Mouse (Mus musculus) C2C12 (cell line): Measurements from ENCODE around the gene Ttbk2.

ENCODE experiments used
- CTCF ChIP-seq: IDR thresholded peaks from one replicate; pipeline ENCODE4 v1.5.1; 2011; ENCODE audit not compliant: control insufficient read depth, insufficient read depth, insufficient read length
- MAX ChIP-seq: IDR thresholded peaks from one replicate; pipeline ENCODE4 v1.6.1; 2011; ENCODE audit warnings: mild to moderate bottlenecking, control low read depth
- USF1 ChIP-seq: IDR thresholded peaks from one replicate; pipeline ENCODE4 v1.6.1; 2011; ENCODE audit warnings: low read depth, mild to moderate bottlenecking, control low read depth, moderate library complexity

- TF ChIP-seq USF1 (no peak), CTCF (no peak), MAX (no peak)
Measured at GRCm38 (mm10) chr2:120710154-120710553, 140.2 kb downstream of the Ttbk2 start.
